Mouse (Mus musculus) liver, postnatal 0 days (tissue): ENCODE results near the gene Mad2l1bp.

ENCODE experiments used
- CTCF ChIP-seq: sonication (generic); IDR thresholded peaks from 2 replicates; pipeline ENCODE4 v1.5.1; 2016; ENCODE audit warnings: antibody characterized with exemption, low read depth
- EP300 ChIP-seq: IDR thresholded peaks from 2 replicates; pipeline ENCODE4 v1.6.1; 2016; ENCODE audit warnings: antibody characterized with exemption, low read depth, mild to moderate bottlenecking

DNA sequence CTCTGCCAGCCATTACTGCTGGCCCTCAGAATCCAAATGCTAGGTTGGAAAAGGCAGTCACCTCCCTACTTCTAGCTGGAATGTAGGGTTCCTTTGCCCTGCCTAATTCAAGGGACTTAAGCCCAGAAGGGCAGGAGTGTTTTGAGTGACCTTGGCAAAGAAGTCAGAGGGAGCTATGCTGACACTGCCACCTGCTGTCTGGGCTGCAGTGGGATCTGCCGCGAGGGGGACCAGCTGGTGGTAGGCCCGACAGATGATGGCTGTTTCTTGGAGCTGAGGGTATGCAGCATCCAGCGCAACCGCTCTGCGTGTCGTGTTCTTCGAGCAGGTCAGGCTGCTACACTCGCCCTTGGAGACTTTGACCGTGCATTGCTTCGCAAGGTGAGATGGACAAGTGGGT lies 13.7 kb upstream of the Mad2l1bp start:
- TF ChIP-seq CTCF (peak; percentile 59), EP300 (no peak)
